Mouse (Mus musculus) liver, adult 2 months (tissue): Measurements from ENCODE around the gene Pak7.

Source experiments
- CTCF ChIP-seq: fragments of 200-500 bp; IDR thresholded peaks from 2 replicates; pipeline ENCODE4 v1.5.1; 2011; ENCODE audit warnings: low read depth, low read length, control low read depth
- POLR2A ChIP-seq: fragments of 200-500 bp; IDR thresholded peaks from 2 replicates; pipeline ENCODE4 v1.6.1; 2011; ENCODE audit warnings: low read length, control low read depth; ENCODE audit not compliant: insufficient read depth; ENCODE audit errors: extremely low read depth

- TF ChIP-seq CTCF (no peak), POLR2A (no peak)
Observed at GRCm38 (mm10) chr2:136121867-136122266, 265.9 kb downstream of the Pak7 start.
